Mouse (Mus musculus) erythroblast, embryonic 14.5 days (primary cell): ENCODE data around the gene Gm9945.

Experiments used
- GATA1 ChIP-seq: IDR thresholded peaks from 2 replicates; pipeline ENCODE4 v1.6.1; 2012; ENCODE audit warnings: low read length, inconsistent platforms, mixed read lengths
- TAL1 ChIP-seq: IDR thresholded peaks from 3 replicates; pipeline ENCODE4 v1.6.1; 2012; ENCODE audit warnings: low read length, inconsistent platforms, mixed read lengths

DNA sequence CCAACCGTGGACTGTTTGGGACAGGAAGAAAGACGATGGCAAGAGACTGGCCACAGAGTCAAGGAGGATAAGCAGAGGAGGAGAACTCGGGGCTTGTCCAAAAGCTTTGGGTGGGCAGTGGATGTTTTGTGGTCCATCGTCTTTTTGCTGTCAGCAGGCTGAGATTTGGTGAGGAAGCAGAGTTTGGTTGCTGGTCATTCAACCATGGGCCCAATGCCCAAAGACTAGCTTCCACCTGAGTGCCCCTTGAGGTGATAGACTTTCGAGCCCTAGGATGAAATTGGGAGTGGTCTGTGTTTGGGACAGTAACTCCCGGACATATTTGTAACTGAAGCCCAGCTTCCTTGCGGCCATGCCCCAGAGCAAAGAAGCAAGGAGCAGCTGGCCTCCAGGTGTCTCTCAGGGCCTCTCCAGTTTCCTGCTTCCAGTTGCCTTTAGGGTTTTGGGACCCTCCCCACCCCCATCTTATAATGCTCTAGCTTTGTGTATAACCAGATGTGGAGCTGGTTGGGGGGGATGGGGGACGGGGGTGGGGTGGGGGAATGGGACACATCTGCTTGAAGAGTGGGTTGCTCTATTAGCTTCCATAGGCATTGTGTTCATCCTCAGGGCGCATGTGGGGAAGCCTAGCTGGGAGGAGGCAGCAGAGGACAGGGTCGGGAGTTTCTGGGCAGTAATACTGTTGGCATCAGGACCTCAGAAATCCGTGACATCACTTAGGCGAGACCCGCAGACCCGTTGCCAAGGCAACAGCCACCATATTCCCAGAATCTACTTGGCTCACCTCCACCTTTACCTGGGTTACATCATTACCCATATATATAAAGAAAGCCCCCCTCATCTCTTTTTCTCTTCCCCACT is 43.8 kb downstream of the Gm9945 start:
- TF ChIP-seq TAL1 (no peak), GATA1 (no peak)
